Mouse (Mus musculus): Measurements from ENCODE around the gene Abraxas2. TPM values are rescaled to one million over a fixed set of nuclear protein-coding genes. Genes with fewer than 3 reads are reported as not detected.
A peak's percentile ranks its signal among the peaks of the same experiment; 100 is the strongest.

Gene Abraxas2
- total RNA-seq (2021) = 10 to 100 TPM; 39.4 to 42.2 TPM
- long read RNA-seq, experiment 1, transcript Abraxas2-201 (9 exons, 2,892 nt) = major isoform, 18 of 26 reads
- long read RNA-seq, experiment 1, partial matches to known transcripts = 3 of 26 reads
- long read RNA-seq, experiment 1, other reads (novel, unspliced or antisense) = 2 of 26 reads
- long read RNA-seq, experiment 2, transcript Abraxas2-201 (9 exons, 2,892 nt) = major isoform, 36 of 49 reads
- long read RNA-seq, experiment 2, partial matches to known transcripts = 5 of 49 reads
- long read RNA-seq, experiment 2, other reads (novel, unspliced or antisense) = 1 of 49 reads

DNA sequence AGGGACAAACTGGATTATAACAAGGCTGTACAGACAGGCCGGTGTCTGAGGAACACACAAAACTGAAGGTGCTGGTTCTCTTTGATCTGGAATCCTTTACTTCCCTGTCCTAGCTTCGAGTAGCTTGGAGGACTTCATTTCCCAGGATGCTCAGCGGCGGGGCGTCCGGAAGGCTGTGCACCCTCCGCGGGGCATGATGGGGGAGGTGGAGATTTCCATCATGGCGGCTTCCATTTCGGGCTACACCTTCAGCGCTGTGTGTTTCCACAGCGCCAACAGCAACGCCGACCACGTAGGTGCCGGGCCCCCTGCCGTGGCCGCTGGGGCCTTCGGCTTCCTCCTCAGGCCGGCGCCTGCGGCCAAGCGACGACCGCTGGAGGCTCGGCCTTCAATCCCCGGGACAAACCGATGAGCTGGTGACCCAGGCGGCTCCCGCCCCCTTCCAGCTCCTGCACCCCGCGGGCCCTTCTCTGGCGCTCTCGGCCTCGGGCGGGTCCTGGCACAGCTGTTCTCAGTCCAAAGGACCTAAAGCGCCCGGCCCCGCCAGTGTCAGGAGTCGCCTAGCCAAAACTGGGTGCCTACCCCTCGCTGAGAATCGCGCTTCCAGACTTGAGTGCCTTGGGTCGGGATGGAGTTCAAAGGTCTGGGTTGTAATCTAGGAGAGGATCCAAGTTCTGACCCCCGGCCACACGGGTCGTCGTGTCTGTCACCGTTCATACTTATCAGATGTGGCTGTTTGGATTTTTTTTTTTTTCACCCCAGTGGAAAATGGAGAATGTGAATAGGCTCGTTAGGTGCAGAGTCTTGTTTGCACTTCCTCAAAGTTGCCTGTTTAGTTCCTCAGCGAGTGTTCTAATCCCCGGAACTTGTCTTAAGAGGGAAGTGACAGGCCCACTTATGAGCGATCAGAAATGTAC is at the start of gene Abraxas2:
Abraxas2 (plus strand) TSS at position 184 of the 917 bp plus-strand sequence.
- peak; percentile 66 to 86 for DNase-seq (ENCODE audit: low spot score in 2 of 2)

DNA sequence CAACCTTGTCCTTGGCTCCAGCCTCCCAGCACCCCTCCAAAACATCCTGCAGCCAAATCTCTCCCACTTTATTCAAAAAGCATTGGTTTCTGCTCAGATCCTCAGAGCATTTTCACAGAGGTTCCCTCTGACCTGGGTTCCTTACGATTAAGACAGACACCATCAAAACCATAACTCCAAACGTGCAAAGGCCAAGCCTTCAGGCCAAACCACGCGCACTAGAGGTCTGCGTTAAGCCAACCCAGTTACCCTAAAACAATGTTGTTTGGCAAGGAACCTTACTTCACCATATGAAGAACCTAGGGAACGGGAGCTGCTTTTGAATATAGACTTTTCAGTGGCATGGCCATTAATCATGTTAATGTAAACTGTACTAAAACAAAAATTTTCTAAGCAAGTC is 49.3 kb upstream of the Abraxas2 start:
- no peak for DNase-seq (ENCODE audit: low spot score in 2 of 2)

DNA sequence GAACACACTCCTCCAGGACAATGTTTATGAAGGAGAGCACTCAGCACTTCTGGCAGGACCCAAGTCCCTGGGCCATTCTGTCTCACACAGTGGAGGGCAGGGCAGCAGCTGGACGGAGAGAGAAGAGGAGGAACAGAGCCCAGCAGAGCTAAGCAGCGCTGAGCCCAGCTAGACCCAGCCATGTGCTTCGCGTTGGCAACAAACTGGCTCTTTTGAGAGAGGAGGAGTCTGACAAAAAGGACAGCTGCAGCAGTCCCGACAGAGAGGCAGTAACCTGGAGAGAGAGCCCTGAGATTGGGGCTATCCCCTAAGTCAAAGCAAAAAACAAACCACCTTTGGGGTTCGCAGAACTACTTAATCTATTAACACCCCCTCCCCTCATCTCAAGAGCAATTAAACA is 48.7 kb upstream of the Abraxas2 start:
- no peak for DNase-seq (ENCODE audit: low spot score in 2 of 2)

DNA sequence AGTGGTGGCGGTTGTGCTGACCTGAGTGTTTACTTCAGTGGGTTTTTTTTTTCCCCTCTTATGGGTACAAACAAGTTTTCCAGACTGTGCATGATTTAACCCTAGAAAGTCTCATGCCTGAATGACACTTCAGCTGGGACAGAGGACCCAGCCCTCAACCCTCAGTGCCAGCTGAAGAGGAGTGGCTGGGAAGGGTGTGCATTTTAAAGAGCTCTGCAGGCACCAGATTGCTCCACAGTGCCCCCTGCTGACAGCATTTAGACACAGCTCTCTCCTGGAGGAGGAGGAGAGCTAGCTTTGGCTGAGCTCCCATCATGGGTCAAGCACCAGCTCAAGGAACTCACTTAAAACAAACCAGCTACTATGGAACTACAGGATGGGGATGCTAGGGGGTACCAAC is 48.1 kb upstream of the Abraxas2 start:
- DNase-seq (ENCODE audit: low spot score in 2 of 2) = peak; percentile 76 to 91

DNA sequence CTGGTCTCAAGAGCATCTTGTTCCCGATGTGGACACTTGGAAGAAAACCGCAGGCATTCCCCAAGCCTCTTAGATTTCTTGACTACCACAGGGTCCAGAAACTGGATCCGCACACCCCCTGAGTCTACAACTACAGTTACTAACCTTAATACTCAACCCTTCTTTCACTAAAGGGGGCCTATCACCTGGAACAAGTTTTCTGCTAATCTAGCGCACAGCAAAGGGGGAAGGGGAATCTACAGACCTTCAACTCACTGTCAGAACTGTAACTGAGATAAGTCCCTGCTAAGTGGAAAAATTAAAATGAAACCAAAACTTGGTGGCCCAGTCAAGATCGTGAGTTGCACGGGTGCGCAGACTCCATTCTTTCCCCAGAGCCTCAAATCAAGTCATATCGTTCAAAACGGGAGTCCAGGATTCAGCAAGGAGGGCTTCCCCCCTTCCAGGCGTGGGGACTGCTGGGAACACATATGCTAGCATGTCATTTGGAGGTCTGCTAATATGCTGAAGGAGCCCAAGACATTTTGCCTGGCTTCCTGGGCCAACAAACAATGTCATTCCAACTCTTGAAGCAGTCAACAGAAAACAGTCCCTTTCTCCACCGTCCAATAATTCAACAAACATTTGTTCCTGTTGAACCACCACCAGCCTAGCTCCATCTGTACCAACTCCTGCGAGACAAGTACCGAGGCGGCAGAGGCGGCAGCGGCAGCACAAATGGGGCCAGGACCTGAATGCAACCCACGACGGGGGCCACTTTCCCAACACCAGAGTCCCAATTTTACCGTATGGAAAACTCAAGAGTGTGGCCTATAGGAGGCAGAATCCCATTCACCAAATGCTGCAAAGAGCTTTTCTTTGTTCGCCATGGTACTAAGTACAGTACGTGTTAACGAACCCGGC is 47.1 kb upstream of the Abraxas2 start:
- no peak for DNase-seq (ENCODE audit: low spot score in 2 of 2)

DNA sequence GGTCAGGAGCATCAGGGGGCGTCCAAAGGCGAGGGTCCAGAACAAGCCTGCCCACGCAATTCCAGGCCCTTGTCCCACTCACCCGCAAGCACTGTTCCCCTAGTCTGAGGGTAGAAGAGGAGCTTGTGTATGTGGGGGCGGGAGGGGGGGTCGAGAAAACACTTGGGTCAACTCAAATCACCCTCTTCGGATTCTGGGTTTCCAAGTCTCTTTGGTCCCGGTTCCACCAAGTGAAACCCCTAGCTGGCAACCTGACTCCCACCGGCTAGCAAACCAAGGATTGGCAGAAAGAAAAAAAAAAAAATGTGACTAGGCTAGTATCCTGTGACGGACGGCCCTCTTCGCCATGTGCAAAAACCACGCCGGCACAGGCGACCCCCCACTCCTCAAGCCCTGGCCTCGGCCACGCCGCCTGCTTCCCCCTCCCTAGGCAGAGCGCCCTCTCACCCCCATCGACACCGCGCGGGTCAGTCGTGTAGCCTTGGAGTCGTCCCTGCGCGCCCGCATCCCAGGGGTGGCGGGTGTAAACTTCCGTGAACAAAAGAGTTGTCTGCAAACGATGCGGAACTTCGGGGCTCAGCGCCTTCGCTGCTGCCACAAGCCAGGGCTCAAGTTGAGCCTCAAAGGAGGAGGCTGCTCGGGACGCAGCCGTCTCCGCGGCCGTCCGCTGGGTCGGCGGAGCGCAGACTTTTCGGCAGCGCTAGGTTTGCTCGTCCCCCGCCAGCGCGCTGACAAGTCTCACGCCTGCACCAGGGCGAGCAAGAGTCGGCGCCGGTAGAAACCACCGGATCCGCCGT is 46.2 kb upstream of the Abraxas2 start:
- no peak for DNase-seq (ENCODE audit: low spot score in 2 of 2)

DNA sequence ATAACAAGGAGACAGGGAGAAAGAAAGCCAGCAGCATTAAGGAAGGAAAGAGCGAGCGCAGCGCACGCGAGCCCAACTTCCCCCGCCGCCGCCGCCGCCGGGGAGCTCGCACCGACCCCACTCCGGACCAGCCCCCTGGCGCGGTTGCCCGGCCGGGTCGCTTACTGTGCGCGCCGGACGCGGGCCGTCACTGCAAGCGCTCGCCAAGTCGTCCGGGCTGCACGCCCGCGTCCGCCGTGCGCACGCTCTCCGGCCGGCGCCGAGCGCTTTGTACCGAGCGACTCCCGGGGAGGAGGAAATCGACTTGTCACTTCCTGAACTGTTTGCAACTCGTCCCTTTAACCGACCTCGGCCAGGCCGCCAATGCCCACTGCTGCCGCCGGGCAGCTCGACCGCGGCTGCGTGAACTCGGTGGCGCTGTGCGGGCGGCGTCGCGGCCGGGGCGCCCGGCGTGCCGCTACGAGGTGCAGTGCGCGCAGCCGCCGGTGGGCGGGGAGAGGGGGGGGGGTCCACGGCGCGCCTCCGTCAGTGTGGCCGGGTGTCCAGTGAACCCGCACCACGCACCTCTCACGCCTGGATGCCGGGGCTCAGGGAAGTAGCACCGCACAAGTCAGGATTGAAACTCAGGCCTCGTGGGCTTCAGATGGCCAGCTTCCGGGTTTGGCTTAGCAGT is 45.5 kb upstream of the Abraxas2 start, which contains the start of gene Fam53b:
Fam53b (minus strand) TSS at position 471 of the 673 bp plus-strand sequence.
- DNase-seq (ENCODE audit: low spot score in 2 of 2) = peak; percentile 52 to 64

DNA sequence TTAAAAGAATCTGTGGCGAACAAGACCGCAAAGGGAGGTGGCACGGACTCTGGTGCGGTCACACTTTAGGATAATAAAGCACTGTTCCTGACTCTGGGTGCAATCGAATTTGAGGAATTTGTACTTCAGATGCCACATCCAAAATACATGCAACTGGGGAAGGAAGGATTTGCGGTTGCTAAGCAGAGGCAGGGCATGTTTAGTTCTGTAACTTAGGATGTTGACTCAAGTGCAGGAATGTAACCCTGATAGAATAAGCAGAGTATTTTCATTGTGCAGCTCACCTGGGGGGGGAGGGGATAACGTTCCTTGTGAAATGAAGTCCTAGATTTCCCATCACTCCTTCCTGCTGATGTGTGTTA is 45.0 kb upstream of the Abraxas2 start:
- no peak for DNase-seq (ENCODE audit: low spot score in 2 of 2)

DNA sequence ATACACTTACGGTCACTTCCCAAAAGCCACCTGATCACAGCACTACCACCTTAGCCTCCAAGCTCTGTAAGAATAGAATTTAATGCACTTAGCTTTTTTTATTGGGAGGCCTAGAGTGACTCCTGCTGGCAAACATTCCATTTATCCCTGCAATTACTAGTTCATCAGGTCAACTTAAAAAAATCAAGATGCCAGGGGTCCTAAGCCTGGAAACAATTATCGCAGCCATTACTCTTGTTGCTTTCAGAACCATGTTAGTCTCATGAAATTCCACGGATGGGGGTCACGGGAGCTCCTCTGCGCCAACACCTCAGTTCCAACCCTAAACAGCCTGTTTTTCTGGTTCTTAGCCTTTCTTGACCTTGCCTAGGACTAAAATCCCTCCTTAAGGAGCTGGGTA is 43.9 kb upstream of the Abraxas2 start:
- no peak for DNase-seq (ENCODE audit: low spot score in 2 of 2)

DNA sequence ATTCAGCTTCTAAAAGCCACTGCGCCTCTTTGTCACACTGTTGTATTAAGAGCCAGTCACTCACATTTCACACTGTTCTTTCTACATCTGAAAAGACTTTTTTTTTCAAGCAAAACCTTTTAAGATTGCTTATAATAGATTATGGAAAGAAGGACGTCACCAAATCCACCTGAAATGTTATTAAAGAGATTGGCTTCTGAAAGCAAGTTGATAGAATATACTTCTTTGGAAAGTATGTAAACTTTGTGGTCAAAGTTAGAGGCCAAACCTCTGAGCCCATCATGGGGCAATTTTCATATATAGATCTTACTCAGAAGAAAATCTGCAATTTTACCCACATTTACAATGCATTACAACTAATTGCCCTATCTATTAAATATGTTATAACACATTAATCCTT is 42.5 kb upstream of the Abraxas2 start:
- no peak for DNase-seq (ENCODE audit: low spot score in 2 of 2)

DNA sequence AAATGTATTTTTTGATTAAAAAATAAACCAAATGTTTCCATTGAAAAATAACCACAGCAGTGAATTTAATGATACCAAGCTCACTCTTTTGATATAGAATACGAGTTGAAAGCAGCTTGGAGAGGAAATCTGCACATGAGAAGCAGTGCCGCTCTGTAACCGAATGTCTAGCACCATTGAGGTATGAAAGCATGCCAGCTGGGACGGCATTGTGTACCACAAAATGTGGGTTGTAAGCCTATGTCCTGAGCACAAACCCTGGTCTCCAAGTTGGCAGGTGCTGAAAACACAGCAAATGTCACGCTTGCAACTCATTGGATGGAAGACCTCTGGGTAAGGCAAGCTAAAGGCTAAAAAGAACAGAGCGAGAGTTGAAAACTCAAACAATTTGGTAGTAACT is 42.0 kb upstream of the Abraxas2 start:
- DNase-seq (ENCODE audit: low spot score in 2 of 2) = no peak

DNA sequence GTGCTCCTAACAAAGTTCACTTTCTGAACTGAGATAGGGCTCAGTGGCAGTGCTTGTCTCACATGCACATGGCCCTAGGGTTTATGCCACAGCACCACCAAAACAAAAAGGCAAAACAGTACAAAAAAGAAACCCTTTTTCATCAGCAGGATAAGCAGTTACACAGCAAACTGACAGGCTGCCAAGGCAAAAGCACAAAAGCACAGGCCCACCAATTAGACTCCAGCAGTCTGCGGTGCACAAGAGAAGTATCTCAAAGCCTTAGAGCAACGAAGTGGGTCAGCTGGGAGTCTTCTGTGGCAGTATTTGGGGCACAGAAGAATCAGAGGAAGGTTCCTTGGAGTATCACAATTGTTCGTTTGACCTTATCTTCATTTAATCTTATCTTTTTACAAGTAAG is 38.3 kb upstream of the Abraxas2 start:
- DNase-seq (ENCODE audit: low spot score in 2 of 2) = no peak

DNA sequence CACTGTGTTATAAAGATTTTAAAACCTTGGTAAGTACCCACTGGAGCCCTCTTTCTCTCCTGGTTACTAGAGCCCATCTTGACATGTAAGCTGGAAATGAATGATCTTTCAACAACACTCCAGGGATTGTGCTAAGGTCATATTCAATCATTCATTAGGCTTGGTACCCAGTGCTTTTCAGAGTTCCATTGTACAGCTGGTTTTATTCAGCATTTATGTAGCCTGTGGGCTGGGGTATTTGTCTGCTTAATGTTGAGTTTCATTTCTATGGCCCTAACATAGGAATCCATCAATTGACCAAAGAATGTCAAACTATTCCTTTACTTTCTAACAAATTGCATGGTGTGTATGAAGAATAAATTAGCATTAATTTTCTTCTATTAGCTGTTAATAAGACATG is 35.2 kb upstream of the Abraxas2 start:
- DNase-seq (ENCODE audit: low spot score in 2 of 2) = no peak

DNA sequence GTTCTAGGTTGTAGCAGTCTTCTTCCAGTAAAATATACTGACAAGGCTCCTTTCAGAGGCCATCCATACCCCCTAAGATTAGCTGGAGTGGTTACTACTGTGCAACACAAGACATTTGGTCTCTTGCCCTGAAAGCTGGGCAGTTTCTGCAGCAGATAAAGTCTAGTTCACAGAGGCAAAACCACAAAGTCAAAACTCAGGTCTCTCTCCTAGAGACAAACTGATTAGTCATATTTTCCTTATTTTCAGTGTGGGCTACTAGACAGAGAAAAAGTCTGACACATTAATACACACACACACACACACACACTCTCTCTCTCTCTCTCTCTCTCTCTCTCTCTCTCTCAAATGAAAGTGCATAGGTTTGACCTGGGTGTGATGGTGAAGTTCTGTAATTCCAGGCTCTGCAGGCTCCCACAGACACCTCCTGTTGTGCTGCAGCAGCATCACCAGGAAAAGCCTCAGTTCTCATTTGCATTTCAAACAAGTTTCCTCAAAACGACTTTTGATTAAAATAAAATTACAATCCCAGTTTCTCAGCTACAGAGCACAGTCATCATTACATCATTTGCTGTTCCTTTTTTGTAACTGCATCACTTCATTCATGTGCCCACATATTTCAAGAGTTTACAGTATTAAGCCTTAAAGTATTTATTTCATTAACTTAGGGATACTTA is 34.5 kb upstream of the Abraxas2 start:
- no peak for DNase-seq (ENCODE audit: low spot score in 2 of 2)

DNA sequence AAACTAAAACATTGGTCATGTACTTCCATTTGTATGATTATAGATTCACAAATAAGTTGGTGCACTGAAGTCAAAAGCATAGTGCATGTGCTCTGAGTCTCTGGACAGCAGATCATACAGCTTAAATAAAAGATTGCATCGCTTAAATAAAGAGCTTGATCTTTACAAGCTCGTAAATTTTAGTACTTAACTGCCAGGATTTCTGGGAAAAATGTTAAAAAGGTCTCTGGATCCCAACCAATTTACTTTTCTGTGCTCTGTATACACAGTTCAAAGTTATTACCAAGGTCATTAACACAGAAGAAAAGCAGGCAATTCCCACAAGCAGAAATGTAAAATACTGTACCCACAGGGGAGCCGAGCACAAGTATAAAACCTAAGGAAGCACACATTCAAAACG is 28.1 kb upstream of the Abraxas2 start:
- DNase-seq (ENCODE audit: low spot score in 2 of 2) = no peak

DNA sequence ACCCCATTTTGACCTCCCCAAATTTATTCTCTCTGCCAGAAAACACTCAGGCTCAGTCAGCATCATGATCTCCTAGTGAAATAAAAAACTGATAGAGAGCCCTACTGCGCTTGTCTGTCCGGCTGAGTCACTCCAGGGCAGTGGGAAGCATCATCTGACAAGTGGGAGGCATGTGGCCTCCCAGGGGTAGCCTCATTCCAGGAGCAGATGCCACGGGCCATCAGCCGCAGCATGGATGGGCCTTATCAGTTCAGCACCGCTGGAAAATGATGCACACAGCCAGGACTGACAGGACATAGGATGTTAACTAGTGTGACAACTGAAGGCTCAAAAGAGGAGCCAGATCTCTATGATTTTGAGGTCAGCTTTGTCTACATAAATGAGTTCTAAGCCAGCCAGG is 17.7 kb upstream of the Abraxas2 start:
- no peak for DNase-seq (ENCODE audit: low spot score in 2 of 2)

DNA sequence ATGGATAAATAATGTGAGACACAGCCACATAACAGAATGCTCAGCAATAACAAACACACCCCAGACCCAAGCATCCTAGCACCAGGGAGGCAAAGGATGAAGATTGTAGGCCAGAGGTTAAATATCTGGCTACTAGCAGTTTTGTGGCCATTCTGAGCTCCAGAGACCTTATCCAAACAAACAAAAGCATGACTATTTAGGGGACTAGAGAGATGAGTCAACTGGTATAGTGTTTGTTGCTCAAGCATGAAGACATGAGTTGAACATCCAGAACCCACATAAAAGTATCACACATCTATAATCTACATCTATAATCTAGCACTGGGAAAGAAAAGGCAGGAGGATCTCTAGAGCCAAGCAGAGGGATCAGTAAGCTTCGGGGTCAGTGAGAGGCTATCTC is 16.6 kb upstream of the Abraxas2 start:
- no peak for DNase-seq (ENCODE audit: low spot score in 2 of 2)

DNA sequence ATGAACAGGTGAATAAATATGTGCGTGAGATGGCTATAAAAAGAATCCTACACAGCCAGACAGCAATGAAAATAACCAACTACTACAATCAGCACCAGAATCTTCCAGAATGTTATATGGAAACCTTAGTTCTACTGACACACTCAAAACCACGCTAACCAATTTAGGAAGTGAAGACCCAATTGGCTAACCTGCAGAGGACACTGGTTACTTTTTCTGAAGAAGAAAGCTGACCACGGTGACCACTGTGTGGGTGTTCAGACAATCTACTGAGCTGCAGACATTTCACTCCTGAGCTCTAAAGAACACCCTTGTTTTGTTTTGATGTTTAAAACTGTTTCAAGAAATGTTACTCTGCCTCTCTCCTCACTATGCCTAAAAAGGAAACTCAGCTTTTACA is 15.9 kb upstream of the Abraxas2 start:
- no peak for DNase-seq (ENCODE audit: low spot score in 2 of 2)

DNA sequence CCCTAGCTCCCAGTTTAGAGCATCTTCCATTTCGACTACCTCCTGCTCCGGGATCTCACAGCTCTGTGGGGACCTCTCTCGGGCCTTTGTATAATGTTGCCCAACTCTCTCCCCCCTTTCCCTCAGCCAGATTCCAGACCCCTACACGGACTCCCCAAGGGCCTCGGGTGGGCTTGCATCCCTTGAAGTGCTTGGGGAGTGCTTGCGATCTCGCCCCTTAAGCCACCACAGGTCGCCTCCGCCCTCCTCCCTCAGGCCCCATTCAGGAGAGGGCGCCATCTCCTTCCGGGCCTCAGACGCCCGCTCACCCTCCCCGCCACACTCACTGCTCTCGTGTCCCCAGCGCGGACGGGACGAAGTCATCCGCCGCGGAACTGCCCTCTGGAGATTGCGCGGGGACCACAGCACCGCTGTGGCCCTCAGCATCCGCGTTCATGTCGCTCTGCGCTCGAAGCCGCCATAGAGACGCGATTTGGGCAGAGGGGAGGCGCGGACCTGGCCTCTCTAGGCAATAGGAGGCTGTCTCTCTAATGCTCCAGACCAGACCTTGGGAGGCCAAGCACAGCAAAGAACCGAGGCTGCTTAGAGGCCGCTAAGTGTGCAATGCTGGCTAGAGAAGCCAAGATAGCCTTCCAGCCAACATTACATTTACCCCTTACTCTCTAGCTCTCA is 6.7 kb upstream of the Abraxas2 start, which contains the start of gene Eef1akmt2:
Eef1akmt2 (minus strand) TSS at position 501 of the 672 bp plus-strand sequence.
- DNase-seq (ENCODE audit: low spot score in 2 of 2) = peak; percentile 54 to 72

All from adrenal gland, postnatal 4 days (tissue).